Mouse (Mus musculus): ENCODE measurements around the gene Pbld1.

Gene Pbld1

GRCm38 (mm10) chr10:63092616-63093550 lies 32.9 kb downstream of the Pbld1 start:
- no peak for DNase-seq (ENCODE audit: low spot score)

- no peak for DNase-seq (ENCODE audit: low spot score)
These were observed 36.8 kb downstream of the Pbld1 start for GRCm38 (mm10) chr10:63096757-63097156.

- no peak for DNase-seq (ENCODE audit: low spot score)
These were observed 38.2 kb downstream of the Pbld1 start for GRCm38 (mm10) chr10:63098191-63098590.

GRCm38 (mm10) chr10:63099521-63099920 lies 39.6 kb downstream of the Pbld1 start, which contains the start of gene Atoh7:
Atoh7 (plus strand) TSS chr10:63099651.
- no peak for DNase-seq (ENCODE audit: low spot score)

GRCm38 (mm10) chr10:63099941-63100562 lies 40.1 kb downstream of the Pbld1 start:
- DNase-seq (ENCODE audit: low spot score) = peak; percentile 44

GRCm38 (mm10) chr10:63100657-63101056 lies 40.7 kb downstream of the Pbld1 start:
- DNase-seq (ENCODE audit: low spot score) = no peak

- DNase-seq (ENCODE audit: low spot score) = no peak
These were observed 53.2 kb downstream of the Pbld1 start for GRCm38 (mm10) chr10:63113027-63113604.

- DNase-seq (ENCODE audit: low spot score) = no peak
These were observed 53.9 kb downstream of the Pbld1 start for GRCm38 (mm10) chr10:63113716-63114360.

- DNase-seq (ENCODE audit: low spot score) = no peak
These were observed 55.9 kb downstream of the Pbld1 start for GRCm38 (mm10) chr10:63115881-63116280.

- no peak for DNase-seq (ENCODE audit: low spot score)
These were observed 56.4 kb downstream of the Pbld1 start for GRCm38 (mm10) chr10:63116376-63116775.

GRCm38 (mm10) chr10:63117583-63117982 lies 57.6 kb downstream of the Pbld1 start:
- DNase-seq (ENCODE audit: low spot score) = no peak

- no peak for DNase-seq (ENCODE audit: low spot score)
These were observed 60.0 kb downstream of the Pbld1 start for GRCm38 (mm10) chr10:63119916-63120315.

GRCm38 (mm10) chr10:63121961-63122360 lies 62.0 kb downstream of the Pbld1 start:
- no peak for DNase-seq (ENCODE audit: low spot score)

GRCm38 (mm10) chr10:63122516-63122915 lies 62.6 kb downstream of the Pbld1 start:
- no peak for DNase-seq (ENCODE audit: low spot score)

GRCm38 (mm10) chr10:63123141-63123540 lies 63.2 kb downstream of the Pbld1 start:
- DNase-seq (ENCODE audit: low spot score) = no peak

GRCm38 (mm10) chr10:63124016-63124415 lies 64.1 kb downstream of the Pbld1 start:
- DNase-seq (ENCODE audit: low spot score) = no peak

GRCm38 (mm10) chr10:63125343-63125742 lies 65.4 kb downstream of the Pbld1 start:
- no peak for DNase-seq (ENCODE audit: low spot score)

- no peak for DNase-seq (ENCODE audit: low spot score)
These were observed 66.2 kb downstream of the Pbld1 start for GRCm38 (mm10) chr10:63126116-63126515.

- no peak for DNase-seq (ENCODE audit: low spot score)
These were observed 67.2 kb downstream of the Pbld1 start for GRCm38 (mm10) chr10:63127156-63127555.
